Mouse (Mus musculus) layer of hippocampus, postnatal 25 days (tissue): ENCODE measurements around the gene Gm20219. TPM values are rescaled to one million over a fixed set of nuclear protein-coding genes. Genes with fewer than 3 reads are reported as not detected.

Experiments
- DNase-seq, 2 experiments: peaks; one replicate each; pipeline ENCODE4 v3.0.0; 2022; ENCODE audit warnings: mixed read lengths in 2 of 2, low spot score in 1 of 2; ENCODE audit errors: extremely low spot score in 1 of 2
- total RNA-seq, 2 experiments: library from RNA; stranded (reverse); gene quantifications; 2 replicates each; pipeline ENCODE4 v1.2.3; 2021

The Gm20219 gene
- 1 to 10 TPM; 1.9 to 3.4 TPM for total RNA-seq

DNA sequence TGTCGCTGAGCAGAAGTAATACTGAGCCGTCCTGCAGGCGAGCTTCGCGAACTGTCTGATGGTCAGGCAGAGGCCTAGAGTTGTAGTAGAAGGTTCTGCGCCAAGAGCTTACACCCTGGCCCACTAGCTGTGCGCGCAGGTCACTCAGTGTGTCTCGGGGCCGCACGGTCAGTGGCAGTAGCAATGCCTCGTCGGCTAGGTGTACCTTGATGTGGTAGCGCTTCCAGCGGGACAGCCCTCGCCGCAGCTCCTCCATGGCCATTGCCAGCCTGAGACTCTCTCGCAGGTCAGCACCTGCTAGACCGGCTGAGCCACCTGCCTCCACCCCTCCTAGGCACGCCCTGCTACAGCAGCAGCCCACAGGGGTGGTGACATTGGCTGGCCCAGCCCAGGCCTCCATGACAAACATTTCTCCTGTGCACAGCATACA, at the start of gene Gm20219:
Gene Gm20219 (minus strand): TSS at position 266 of the 430 bp plus-strand sequence.
- no peak for DNase-seq

DNA sequence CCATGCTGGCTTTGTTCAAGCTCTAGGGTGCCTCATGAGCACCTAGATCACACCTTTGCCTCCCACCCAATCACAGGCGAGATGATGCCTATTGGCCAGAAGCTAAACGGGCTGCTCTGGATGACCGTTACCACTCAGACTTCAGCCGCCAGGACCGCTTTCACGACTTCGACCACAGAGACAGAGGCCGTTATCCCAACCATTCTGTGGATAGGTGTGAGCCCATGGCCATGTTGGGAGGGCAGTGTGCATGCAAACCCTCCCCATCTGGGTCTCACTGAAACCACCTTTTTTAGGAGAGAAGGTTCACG, 49.8 kb upstream of the Gm20219 start:
- DNase-seq: no peak

DNA sequence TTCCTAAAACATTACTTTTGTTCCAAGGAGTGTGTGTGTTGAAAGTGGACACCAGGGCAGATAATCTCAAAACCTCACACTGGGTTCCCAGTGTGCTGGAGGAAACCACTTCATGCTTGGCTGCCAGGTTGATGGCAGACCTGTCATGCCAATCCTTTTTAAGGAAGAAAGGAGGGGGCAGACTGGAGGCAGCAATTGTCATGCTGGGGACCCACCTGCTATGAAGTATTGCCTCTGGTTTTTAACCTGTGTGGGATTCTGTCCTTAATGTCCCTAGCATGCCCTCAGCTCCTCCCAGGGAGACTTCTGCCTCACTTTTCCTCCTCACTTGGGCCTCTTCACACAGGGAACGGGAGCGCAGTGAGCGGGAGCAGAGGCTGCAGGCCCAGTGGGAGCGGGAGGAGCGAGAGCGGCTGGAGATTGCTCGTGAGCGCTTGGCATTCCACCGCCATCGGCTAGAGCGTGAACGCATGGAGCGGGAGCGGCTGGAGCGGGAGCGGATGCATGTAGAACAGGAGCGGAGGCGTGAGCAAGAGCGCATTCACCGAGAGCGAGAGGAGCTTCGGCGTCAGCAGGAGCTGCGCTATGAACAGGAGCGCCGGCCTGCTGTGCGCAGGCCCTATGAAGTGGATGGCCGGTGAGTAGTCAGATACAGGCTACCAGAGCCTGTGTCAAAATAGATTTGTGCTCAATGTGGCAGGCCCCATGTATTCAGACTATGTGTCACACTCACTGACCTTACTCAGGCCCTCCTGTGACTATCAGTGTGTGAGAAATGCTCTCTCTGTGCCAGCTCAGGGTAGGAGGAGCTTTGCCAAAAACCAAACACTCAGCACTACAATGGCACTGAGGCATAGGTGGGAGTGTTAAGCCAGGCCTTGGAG, 49.2 kb upstream of the Gm20219 start:
- no peak for DNase-seq

DNA sequence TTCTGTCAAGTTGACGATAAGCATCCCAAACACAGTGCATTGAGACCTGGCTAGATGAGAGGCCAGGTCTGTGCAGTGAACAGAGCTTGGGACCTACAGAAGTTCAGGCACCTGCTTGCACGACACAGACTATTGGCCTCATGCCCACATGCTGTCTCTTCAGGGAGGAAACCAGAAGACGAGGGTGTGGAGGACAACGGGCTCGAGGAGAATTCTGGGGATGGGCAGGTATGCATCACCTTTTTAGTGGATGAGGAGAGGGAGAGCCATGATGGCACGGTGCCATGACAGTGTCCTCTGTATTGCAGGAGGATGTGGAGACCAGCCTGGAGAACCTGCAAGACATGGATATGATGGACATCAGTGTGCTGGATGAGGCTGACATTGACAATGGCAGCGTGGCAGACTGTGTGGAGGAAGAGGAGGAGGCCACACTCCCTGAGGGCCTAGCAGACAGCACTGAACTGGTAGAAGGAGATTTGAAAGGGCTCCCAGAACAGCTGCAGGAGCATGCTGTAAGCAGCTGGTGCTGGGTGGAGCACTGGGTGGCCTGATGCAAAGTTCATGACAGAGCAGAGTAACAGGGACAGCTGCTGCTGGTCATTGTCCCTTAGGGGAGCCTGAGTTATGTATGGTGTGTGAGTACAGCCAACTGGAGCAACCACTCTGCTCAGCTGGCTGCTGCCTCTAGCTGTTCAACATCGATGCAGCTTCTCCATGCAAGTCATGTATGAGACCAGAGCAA, 39.5 kb upstream of the Gm20219 start:
- no peak for DNase-seq

DNA sequence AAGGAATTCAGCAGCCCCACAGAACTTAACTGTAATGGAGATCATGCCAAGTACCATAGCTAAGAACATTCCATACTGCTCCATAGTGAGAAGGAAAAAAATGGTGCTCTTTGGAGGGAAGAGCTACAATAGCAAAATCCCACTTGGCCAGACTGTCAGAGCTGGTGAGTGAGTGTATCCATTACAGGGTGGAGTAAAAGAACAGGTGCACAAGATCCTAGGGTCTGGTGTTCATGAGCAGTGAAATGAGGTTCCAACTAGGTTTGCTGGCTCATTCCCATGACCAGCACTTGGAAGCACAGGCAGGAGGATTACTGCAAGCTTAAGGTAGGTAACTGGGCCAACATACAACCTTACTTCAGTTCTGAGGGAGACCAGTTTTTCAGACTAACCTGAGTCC, 38.4 kb upstream of the Gm20219 start:
- DNase-seq: no peak

DNA sequence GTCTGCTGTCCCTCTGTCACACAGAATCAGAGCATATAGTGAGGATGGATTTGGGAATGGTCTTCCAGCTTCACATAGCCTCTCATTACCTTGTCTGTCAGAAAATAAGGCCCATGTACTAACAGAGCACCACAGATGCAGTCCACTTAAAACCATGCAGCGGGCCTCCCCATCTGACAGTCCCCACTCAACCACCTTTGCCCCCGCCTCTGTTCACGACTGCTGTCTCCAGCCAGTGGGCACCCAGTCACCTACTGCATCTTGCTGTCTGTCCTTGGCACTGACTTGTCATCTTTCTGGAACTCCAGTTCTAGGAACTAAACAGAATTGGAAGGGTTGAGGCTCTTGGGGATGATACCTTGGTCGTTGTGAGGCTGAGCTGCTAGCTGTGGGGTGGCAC, 34.7 kb upstream of the Gm20219 start:
- no peak for DNase-seq

DNA sequence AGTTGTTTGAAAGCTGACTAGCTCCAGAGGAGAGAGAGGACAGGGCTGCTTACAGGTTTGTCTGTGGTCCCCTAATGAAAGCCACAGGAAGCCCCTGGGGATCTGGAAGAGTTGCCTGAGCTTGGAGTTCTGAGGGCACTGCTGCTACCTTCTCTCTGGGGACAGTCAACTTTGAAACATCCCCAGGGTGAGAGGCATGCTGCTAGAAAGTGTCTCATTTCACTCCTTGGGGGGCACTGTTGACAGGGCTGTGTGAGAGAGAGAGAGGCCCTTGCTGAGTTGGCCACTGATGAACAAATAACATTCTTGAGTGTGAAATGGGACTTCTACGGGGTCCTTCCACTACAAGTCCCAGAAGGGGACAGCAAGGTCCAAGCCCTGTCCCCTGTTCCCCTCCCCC, 33.6 kb upstream of the Gm20219 start:
- DNase-seq: no peak

DNA sequence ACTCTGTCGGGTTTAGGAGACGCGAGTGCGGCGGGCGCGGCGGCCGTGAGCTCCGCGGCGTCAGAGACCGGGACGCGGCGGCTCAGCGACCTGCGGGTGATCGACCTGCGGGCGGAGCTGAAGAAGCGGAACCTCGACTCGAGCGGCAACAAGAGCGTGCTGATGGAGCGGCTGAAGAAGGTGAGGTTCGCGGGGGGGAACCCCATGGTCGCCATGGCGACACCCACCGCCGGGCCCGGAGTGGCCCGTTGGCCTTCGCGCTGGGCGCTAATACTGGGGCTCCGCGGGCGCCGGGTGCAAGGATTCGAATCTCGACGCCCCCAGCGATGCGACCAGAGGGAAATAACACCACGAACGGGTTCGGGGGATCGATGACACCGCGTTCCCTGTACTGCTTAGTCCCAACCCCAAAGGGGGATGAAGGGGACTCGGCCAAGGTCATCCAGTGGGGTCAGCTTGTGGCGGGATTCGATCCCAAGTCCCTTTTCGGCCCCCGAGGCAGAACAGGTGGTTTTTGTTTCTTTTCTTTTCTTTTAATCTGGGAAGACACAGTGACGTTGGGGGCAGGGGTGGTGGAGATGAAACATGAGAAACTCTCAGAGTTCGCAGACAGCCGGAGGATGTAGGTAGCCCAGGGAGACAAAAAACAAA, 31.1 kb upstream of the Gm20219 start:
- peak in 1 of 2 experiments; percentile 35 for DNase-seq

DNA sequence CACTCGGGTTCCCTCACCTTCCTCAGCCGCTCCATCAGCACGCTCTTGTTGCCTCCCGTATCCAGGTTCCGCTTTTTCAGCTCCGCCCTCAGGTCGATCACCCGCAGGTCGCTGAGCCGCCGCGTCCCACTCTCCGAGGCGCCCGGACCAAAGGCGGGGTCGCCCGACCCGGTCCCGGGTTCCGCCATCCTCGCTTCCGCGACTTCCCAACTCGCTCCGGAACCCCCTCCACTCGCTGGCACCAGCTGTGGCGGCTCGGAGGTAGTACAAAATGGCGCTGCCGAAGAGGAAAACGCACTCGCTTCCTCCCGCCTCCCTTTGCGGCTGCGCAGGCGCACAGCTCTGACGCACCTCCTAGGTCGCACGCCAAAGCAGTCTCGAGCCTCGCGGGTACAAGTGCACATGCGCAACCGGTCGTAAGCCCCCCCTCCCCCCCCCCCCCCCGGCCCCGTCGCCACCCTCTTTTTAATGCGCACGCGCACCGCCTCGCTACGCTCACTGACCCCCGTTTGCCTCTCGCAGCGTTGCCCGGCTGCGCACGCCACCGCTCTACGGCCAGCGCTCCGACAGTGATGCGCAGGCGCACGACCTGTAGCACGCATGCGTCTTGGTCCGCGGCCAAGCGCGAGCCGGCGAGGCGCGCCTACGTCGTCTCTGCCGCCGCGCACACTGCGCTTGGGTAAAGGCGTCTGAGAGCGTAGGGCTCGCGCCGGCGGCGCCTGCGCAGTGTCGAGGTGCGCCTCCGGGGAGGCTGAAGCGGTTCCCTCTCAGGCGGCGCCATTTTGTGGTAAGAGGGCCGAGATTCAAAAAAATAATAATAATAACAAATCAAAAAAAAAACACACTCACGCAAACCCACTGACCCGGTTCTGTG, 30.3 kb upstream of the Gm20219 start, which contains the start of the genes Safb2 and Safb:
Gene Safb2 (minus strand): TSS at position 329 of the 874 bp plus-strand sequence.
Gene Safb (plus strand): TSS at position 569 of the 874 bp plus-strand sequence.
- DNase-seq: peak; percentile 98

DNA sequence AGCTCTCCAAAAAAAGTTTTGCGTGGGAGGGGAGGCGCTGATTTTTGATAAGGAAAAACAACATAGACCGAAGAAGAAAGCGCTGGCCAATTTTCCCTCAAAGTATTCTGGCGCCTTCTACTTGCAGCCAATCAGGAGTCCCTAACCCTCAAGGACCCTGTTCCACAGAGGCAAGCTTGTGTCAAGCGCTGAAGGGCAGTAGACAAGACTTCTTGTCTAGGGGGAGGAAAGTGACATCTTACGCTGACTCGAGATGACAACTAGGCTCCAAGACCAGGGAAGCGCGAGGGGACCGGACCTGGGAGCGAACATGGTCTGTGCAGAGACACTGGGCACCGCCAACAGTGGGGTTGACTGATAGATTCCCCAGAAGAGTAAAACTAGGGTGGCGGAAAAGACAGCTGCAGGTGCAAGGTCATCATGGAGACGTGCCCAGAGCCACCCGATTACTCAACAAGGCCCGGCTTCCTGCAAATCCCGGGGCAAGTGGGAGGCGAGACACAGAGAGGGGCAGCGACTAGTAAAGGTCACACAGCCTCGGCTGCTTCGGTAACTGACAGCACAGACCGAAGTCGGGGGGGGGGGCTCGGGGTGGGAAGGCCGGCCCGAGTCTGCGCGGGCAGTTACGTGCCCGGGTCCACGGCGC, 29.5 kb upstream of the Gm20219 start:
- DNase-seq: peak in 1 of 2 experiments; percentile 25

DNA sequence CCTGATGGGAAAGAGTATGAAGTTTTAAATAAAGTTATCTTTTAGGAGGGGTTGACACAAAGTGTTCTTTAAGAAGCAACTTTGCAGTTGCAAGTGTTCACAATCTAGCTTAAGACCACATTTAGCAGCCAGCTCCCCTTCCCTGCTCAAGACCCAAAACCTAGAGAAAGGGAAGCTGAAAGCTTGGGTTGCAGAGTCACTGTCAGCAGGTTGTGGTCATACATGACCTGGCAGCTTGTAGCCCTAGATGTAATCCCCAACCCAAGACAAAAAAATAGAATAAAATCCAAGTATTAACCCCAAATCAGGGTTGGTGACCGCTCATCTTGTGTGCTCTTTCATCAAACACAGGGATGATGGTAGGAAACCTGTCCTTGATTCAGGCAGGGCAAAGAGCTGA, 28.9 kb upstream of the Gm20219 start:
- no peak for DNase-seq

DNA sequence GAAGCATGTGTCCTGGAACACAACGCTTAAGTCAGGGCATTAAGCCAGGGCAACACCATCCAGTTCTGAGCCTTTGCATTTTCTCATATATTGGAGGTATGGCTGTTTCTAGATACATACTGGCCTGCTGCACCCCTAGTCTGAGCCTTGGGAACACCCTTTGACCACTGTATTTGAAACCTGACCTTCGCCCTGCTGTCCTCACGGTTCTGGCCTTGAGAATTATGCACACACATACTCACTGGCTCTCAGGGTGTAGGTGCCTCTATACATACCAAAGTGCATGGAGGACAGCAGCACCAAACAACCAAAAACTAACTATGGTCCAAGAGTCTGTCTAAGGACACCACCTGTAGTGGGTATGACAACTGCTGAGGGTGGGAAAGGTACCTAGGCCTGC, 18.8 kb upstream of the Gm20219 start:
- no peak for DNase-seq

DNA sequence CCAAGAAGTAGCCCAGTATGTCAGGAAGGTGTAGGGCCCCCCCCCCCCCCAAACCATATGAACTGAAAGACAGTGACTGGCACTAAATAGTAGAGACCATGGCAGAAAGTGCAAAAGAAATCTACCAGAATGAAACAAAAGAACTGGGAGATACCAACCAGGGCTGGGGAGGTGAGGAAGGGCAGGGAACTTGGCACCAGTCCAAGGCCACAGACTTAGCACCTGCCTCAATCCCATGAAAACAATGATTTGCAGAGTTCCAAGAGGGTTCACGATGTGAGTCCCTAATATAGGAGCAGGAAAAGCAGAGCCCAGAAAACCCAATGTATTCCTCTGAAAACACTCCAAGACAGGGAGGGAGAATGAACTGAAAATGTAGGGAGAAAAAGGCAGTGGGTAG, 18.0 kb upstream of the Gm20219 start:
- no peak for DNase-seq

DNA sequence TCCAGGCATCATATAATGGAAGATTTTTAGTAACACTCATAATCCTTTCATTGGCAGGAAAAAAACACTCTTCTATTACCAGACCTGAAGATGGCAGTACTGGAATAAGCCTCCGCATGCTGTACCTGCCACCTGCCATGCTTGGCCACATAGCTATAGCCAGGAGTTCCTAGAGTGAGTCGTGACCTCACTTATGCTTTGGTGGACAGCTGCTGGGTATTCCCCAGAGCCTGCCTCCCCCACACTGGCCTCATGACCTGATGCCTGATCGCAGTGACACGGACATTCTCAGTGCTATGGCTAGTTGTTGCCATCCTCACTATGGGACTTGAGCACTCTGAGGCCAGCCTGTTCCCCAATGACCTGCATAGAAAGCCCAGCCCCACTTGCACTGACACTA, 16.1 kb upstream of the Gm20219 start:
- DNase-seq: no peak

DNA sequence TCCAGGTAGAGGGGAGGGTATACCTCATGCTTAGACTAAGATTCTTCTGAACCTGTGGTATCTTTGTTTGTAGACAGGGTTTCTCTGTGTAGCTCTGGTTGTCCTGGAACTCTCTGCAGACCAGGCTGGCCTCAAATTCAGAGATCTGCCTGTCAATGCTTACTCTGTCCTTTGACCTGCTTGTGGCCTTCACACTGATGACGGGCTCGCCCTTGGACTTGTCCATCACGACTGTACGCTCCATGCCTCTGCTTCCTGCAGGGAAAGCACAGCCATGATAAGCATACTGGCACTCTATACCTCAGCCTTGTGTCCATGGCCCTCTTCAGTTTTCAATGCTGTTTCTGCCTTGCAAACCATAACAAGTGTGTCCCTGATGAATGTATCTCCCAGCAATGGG, 13.2 kb upstream of the Gm20219 start:
- no peak for DNase-seq

DNA sequence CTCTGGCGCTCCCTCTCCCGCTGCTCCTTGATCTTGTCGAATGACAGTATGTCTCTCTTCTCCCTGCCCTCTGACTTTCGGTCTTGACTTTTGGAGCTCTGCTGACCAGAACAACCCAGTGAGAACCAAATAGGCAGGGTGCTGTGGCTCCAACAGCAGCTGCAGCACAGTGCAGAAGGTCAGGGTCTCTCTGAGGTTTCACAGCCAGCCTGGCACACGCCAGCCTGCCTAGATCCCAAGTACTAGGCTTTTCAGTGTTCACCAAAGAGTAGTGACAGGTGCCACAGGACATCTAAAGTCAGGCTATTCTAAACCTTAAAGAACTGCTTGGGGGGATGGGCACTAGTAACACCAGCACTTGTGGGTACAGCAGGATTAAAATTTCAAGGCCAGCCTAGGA, 12.7 kb upstream of the Gm20219 start:
- DNase-seq: no peak

DNA sequence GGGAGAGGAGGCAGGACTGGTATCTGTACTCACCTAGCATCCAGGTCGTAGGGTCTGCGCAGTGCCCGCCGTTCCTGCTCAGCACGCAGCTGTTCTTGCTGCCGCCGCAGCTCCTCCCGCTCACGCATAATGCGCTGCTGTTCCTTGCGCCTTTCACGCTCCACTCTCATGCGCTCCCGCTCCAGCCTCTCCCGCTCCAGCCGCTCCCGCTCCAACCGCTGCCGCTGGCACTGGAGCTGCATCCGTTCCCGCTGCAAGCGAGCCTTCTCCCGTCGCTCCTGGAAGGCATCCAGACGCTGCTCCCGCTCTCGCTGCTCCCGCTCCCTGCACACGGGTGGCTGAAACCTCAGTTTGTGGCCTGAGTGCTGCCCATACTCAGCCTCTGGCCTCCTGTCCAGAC, 12.1 kb upstream of the Gm20219 start:
- no peak for DNase-seq

DNA sequence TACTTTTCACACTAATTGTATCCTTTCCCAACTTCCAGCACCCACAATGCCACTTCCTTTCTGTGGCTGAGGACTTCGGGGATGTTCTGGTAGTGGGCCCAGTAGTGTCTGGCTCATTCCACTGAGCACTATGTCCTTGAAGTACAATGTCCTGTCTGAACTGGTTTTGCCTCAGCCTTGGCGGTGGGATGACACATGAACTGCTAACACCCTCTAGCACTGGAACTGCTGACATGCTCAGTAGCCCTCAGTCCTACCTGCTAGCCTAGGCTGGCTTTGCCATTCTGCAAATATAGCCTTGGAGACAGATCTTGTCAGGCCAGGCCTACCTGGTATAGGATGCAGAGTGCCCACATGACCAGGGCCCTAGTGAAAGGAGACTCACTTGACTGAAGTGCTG, 7.7 kb upstream of the Gm20219 start:
- DNase-seq: no peak

DNA sequence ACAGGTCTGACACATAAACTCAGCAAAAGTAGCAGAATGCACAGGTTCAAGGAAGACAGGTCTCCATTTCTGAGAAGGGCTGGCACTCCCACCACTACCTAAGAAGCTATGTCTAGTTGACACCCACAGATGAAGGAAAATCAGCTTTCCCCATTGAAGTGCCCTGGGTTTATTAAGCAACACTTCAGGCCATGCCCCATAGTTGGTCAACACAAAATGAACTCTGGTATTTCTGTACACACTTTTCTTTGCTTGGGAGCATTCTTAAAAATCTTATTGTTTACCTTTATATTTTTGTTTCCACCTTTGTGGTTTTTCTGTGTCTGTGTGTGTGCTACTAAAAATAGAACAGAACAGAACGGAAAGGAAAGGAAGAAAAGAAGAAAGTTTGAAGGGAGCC, 5.9 kb upstream of the Gm20219 start:
- DNase-seq: no peak

DNA sequence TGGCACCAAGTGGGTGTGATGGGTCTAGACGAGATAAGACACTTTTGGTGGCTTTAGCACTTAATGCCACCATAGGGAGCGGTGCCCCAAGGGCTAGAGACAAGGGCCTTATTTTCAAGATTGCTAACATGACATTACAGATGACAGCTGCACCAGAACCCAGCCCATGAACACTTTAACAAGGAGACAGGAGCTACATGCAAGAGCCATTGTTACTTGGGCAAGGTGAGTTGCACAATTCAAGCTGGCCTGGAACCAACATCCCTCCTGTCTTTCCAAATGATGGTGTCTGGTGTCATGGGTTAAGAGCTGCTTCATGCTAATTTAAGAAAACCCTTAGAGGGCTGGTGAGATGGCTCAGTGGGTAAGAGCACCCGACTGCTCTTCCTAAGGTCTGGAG, 5.2 kb upstream of the Gm20219 start:
- DNase-seq: no peak
